Mouse (Mus musculus) kidney, postnatal 0 days (tissue): Measurements from ENCODE around the gene Ddx52. TPM values are rescaled to one million over a fixed set of nuclear protein-coding genes. Genes with fewer than 3 reads are reported as not detected.

Experiments
- ATAC-seq: fragments of 200-750 bp; cut with Nextera tagmentation; replicated peaks from 2 replicates; pipeline ENCODE4 v1.8.0; 2017; ENCODE audit warnings: low read depth, moderate number of reproducible peaks, moderate TSS enrichment, moderate library complexity; ENCODE audit not compliant: low FRiP score
- DNase-seq: peaks from one replicate; pipeline ENCODE4 v3.0.0-alpha.2; 2016; ENCODE audit warnings: low spot score
- H3K27ac ChIP-seq: fragments of 300-500 bp; sonication (generic); 2 replicates; pipeline ENCODE4 v1.5.1; 2014; ENCODE audit warnings: mild to moderate bottlenecking
- H3K27me3 ChIP-seq: fragments of 300-500 bp; sonication (generic); 2 replicates; pipeline ENCODE4 v1.6.1; 2014; ENCODE audit warnings: low read length, mixed read lengths; ENCODE audit not compliant: insufficient read depth
- H3K36me3 ChIP-seq: fragments of 300-500 bp; sonication (generic); 2 replicates; pipeline ENCODE4 v1.6.1; 2014; ENCODE audit warnings: low read length, mixed read lengths; ENCODE audit not compliant: insufficient read depth
- H3K4me1 ChIP-seq: fragments of 300-500 bp; sonication (generic); replicated peaks from 2 replicates; pipeline ENCODE4 v1.6.1; 2014; ENCODE audit warnings: antibody characterized with exemption, low read length, mixed read lengths; ENCODE audit not compliant: insufficient read depth
- H3K4me2 ChIP-seq: fragments of 300-500 bp; sonication (generic); 2 replicates; pipeline ENCODE4 v1.6.1; 2014; ENCODE audit warnings: mild to moderate bottlenecking, low read length, moderate library complexity, mixed read lengths
- H3K4me3 ChIP-seq: fragments of 300-500 bp; sonication (generic); replicated peaks from 2 replicates; pipeline ENCODE4 v1.5.1; 2014; ENCODE audit warnings: low read depth, low read length
- H3K9ac ChIP-seq: fragments of 300-500 bp; sonication (generic); 2 replicates; pipeline ENCODE4 v1.6.1; 2014; ENCODE audit warnings: low read depth, low read length
- H3K9me3 ChIP-seq: fragments of 300-500 bp; sonication (generic); replicated peaks from 2 replicates; pipeline ENCODE4 v1.6.1; 2016; ENCODE audit warnings: low read length, inconsistent platforms, mixed read lengths
- CTCF ChIP-seq: IDR thresholded peaks from 2 replicates; pipeline ENCODE4 v1.5.1; 2016; ENCODE audit warnings: antibody characterized with exemption, low read depth, mild to moderate bottlenecking, moderate library complexity
- WGBS: fragments of 180-500 bp; shearing (Covaris S2); extraction: QIAGEN DNeasy Blood & Tissue Kit; methylation state at CpG from one replicate; pipeline ENCODE4 v1.1.7; 2014; 5-methylcytosine and 5-hydroxymethylcytosine counted together
- polyA plus RNA-seq: library from polyadenylated mRNA; unstranded; fragments of >200 nt; fragmentation: Nextera tagmentation; extraction: Ambion mirVana; gene quantifications from 2 replicates; pipeline ENCODE4 v1.2.1, GENCODE M21; 2015

The Ddx52 gene
- polyA plus RNA-seq, 1 experiment from 2014 or later = 32.5 TPM

- Histone ChIP-seq H3K9me3 (no peaks in the 10 kb centered on the region), H3K27ac (no peak overlapping the region), H3K4me1 (0 out of 2 replicates have a peak, but pooled peaks cover 1% of the 10 kb centered on the region), H3K27me3 (no peaks in the 10 kb centered on the region), H3K9ac (no peak overlapping the region), H3K36me3 (peaks cover 24% of the 10 kb centered on the region), H3K4me2 (no peak overlapping the region), H3K4me3 (no peak overlapping the region)
- no peak for TF ChIP-seq CTCF
- no peak for DNase-seq
- no peak for ATAC-seq
- WGBS = 79% methylated on average over 2 of the region's 2 CpGs
These were observed 69.7 kb downstream of the Ddx52 start for GRCm38 (mm10) chr11:84011576-84011975.

Other genes starting within 250 kb of the Ddx52 start
- gene Wfdc17, start 238.1 kb upstream of the Ddx52 start, polyA plus RNA-seq = 3.5 and 6.6 TPM in 2 replicates
- gene Wfdc18, start 233.0 kb upstream of the Ddx52 start, polyA plus RNA-seq = 0.33 TPM in 1 of 2 replicates, not detected in the other
- gene Wfdc21, start 195.1 kb upstream of the Ddx52 start, polyA plus RNA-seq = 1.5 and 1.7 TPM in 2 replicates
- 14.4 and 14.9 TPM in 2 replicates for gene Heatr6, start 188.4 kb upstream of the Ddx52 start, polyA plus RNA-seq
- gene Hnf1b, start 92.0 kb upstream of the Ddx52 start, polyA plus RNA-seq = 88.8 and 92.6 TPM in 2 replicates
- gene Synrg, start 22.4 kb downstream of the Ddx52 start, polyA plus RNA-seq = 6.9 and 7.3 TPM in 2 replicates
- gene Dusp14, start 127.2 kb downstream of the Ddx52 start, polyA plus RNA-seq = 45.6 and 47.2 TPM in 2 replicates
- 23.3 and 25.7 TPM in 2 replicates for gene Tada2a, start 187.5 kb downstream of the Ddx52 start, polyA plus RNA-seq
- gene Acaca, start 187.6 kb downstream of the Ddx52 start, polyA plus RNA-seq = 4.6 and 5.5 TPM in 2 replicates
- not detected in 2 replicates for gene Gm11437, start 225.4 kb downstream of the Ddx52 start, polyA plus RNA-seq